Mouse (Mus musculus): ENCODE results near the gene Nudc. TPM values are rescaled to one million over a fixed set of nuclear protein-coding genes. Genes with fewer than 3 reads are reported as not detected.

The Nudc gene
- total and polyA plus RNA-seq, 2 experiments from 2014 or later, result 109 to 262 TPM

- Histone ChIP-seq H3K4me3 (ENCODE audit: low read depth, low read length) (no peak overlapping the region), H3K4me2 (ENCODE audit: low read depth, low read length, poor library complexity, severe bottlenecking) (no peak overlapping the region), H3K36me3 (ENCODE audit: insufficient read depth, low read length) (no peaks in the 10 kb centered on the region), H3K4me1 (ENCODE audit: insufficient read depth, low read length) (no peaks in the 10 kb centered on the region), H3K27me3 (ENCODE audit: insufficient read depth, low read length) (peaks cover 13% of the 10 kb centered on the region), H3K9ac (replicated peaks; ENCODE audit: low read length, poor library complexity, severe bottlenecking) (no peak overlapping the region), H3K9me3 (ENCODE audit: low read length) (no peaks in the 10 kb centered on the region), H3K27ac (ENCODE audit: low read depth, low read length) (no peak overlapping the region)
- DNase-seq (ENCODE audit: low spot score), result no peak
- 92% methylated on average over 28 of the region's 28 CpGs for WGBS
- no peak for TF ChIP-seq CTCF (IDR thresholded peaks at IDR 0.05)
- no peak for ATAC-seq (ENCODE audit: low FRiP score)
These were observed 59.9 kb downstream of the Nudc start for GRCm38 (mm10) chr4:133485691-133486425.

DNA sequence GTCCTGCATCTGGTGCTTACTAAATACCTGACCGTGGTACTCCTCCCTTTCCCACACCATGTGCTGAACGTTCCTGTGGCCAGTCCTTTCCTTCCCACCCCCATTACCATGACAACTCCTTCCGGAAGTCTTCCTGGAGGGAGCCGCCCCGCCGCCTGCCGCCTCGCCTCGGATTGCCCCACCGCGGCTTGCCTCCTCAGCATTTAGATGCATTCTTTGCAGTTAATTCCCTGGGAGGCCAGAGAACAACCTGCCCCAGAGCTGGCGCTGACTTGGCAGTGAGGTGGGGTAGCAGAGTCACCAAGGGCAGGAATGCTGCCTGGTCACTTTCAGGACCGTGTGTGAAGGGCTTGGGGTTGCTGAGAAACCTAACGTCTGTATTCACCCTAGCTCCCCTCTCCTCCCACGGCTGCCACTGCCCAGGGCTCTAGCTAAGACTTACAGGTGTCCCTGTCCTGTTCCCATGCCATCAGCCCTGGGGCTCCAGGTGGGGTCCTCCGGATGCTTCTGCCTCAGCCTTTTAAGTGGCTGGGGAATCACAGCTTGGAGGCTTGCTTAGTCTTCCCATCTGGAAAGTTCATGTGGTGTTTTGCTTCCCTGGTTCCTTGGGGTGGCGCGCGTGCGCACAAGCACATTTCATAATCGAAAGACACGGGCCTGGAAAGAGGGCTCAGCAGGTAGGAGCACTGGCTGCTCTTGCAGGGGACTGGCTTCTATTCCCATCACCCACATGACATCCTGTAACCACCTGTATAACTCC, 61.4 kb downstream of the Nudc start:
- H3K9me3 ChIP-seq (ENCODE audit: low read length), result no peaks in the 10 kb centered on the region
- DNase-seq (ENCODE audit: low spot score) (no peak), ATAC-seq (ENCODE audit: low FRiP score) (no peak)
- peak overlapping the region; percentile 13 for H3K4me2 ChIP-seq (ENCODE audit: low read depth, low read length, poor library complexity, severe bottlenecking)
- no peak overlapping the region for H3K27ac ChIP-seq (ENCODE audit: low read depth, low read length)
- TF ChIP-seq CTCF (IDR thresholded peaks at IDR 0.05), result no peak
- H3K4me3 ChIP-seq (ENCODE audit: low read depth, low read length), result no peak overlapping the region
- WGBS, result 18% methylated on average over 22 of the region's 22 CpGs
- no peak overlapping the region for H3K9ac ChIP-seq (replicated peaks; ENCODE audit: low read length, poor library complexity, severe bottlenecking)
- H3K4me1 ChIP-seq (ENCODE audit: insufficient read depth, low read length), result no peaks in the 10 kb centered on the region
- no peaks in the 10 kb centered on the region for H3K36me3 ChIP-seq (ENCODE audit: insufficient read depth, low read length)
- peaks cover 21% of the 10 kb centered on the region for H3K27me3 ChIP-seq (ENCODE audit: insufficient read depth, low read length)

Small RNA genes lying within 50 kb of the gene (microRNA-seq; reads per million reads assigned to microRNA genes)
- gene Gm23158 (ENCODE audit: borderline number of aligned reads), result not detected

Other genes with a start within 250 kb of the Nudc start
- gene Wdtc1, start 192.5 kb downstream of the Nudc start, total RNA-seq (2014; rRNA removed), result 43.0 and 54.8 TPM in 2 replicates
- 14.4 and 15.6 TPM in 2 replicates for gene Wdtc1, start 192.5 kb downstream of the Nudc start, polyA plus RNA-seq (2015; fragmentation: Nextera tagmentation; extraction: Ambion mirVana)
- 29.5 and 34.9 TPM in 2 replicates for gene Slc9a1, start 176.3 kb downstream of the Nudc start, total RNA-seq (2014; rRNA removed)
- gene Slc9a1, start 176.3 kb downstream of the Nudc start, polyA plus RNA-seq (2015; fragmentation: Nextera tagmentation; extraction: Ambion mirVana), result 11.8 and 12.8 TPM in 2 replicates
- 0.77 and 1.2 TPM in 2 replicates for gene Tent5b, start 65.9 kb downstream of the Nudc start, total RNA-seq (2014; rRNA removed)
- gene Tent5b, start 65.9 kb downstream of the Nudc start, polyA plus RNA-seq (2015; fragmentation: Nextera tagmentation; extraction: Ambion mirVana), result 0.27 and 0.49 TPM in 2 replicates
- gene Trnp1, start 47.4 kb downstream of the Nudc start, total RNA-seq (2014; rRNA removed), result 45.2 and 52.2 TPM in 2 replicates
- 15.2 and 17.5 TPM in 2 replicates for gene Trnp1, start 47.4 kb downstream of the Nudc start, polyA plus RNA-seq (2015; fragmentation: Nextera tagmentation; extraction: Ambion mirVana)
- 0.47 and 2.0 TPM in 2 replicates for gene Kdf1, start 27.0 kb downstream of the Nudc start, total RNA-seq (2014; rRNA removed)
- 0.77 and 1.2 TPM in 2 replicates for gene Kdf1, start 27.0 kb downstream of the Nudc start, polyA plus RNA-seq (2015; fragmentation: Nextera tagmentation; extraction: Ambion mirVana)
- not detected in 2 replicates for gene Nr0b2, start 7.4 kb upstream of the Nudc start, total RNA-seq (2014; rRNA removed)
- not detected in 2 replicates for gene Nr0b2, start 7.4 kb upstream of the Nudc start, polyA plus RNA-seq (2015; fragmentation: Nextera tagmentation; extraction: Ambion mirVana)
- 8.7 and 10.3 TPM in 2 replicates for gene Gpatch3, start 28.7 kb upstream of the Nudc start, total RNA-seq (2014; rRNA removed)
- 5.6 and 6.3 TPM in 2 replicates for gene Gpatch3, start 28.7 kb upstream of the Nudc start, polyA plus RNA-seq (2015; fragmentation: Nextera tagmentation; extraction: Ambion mirVana)
- 22.7 and 23.6 TPM in 2 replicates for gene Gpn2, start 38.4 kb upstream of the Nudc start, total RNA-seq (2014; rRNA removed)
- 16.2 and 16.7 TPM in 2 replicates for gene Gpn2, start 38.4 kb upstream of the Nudc start, polyA plus RNA-seq (2015; fragmentation: Nextera tagmentation; extraction: Ambion mirVana)
- 2.0 and 3.6 TPM in 2 replicates for gene Sfn, start 56.2 kb upstream of the Nudc start, total RNA-seq (2014; rRNA removed)
- gene Sfn, start 56.2 kb upstream of the Nudc start, polyA plus RNA-seq (2015; fragmentation: Nextera tagmentation; extraction: Ambion mirVana), result 0.67 and 0.86 TPM in 2 replicates
- gene Zdhhc18, start 104.2 kb upstream of the Nudc start, total RNA-seq (2014; rRNA removed), result 19.2 and 26.7 TPM in 2 replicates
- gene Zdhhc18, start 104.2 kb upstream of the Nudc start, polyA plus RNA-seq (2015; fragmentation: Nextera tagmentation; extraction: Ambion mirVana), result 5.9 and 7.3 TPM in 2 replicates
- 8.9 and 15.9 TPM in 2 replicates for gene Pigv, start 126.7 kb upstream of the Nudc start, total RNA-seq (2014; rRNA removed)
- gene Pigv, start 126.7 kb upstream of the Nudc start, polyA plus RNA-seq (2015; fragmentation: Nextera tagmentation; extraction: Ambion mirVana), result 13.5 and 14.8 TPM in 2 replicates
- 59.1 and 66.2 TPM in 2 replicates for gene Arid1a, start 210.8 kb upstream of the Nudc start, total RNA-seq (2014; rRNA removed)
- gene Arid1a, start 210.8 kb upstream of the Nudc start, polyA plus RNA-seq (2015; fragmentation: Nextera tagmentation; extraction: Ambion mirVana), result 16.7 and 19.5 TPM in 2 replicates